Mouse (Mus musculus): ENCODE data around the gene Magi3.

- no peak for TF ChIP-seq CTCF (IDR thresholded peaks at IDR 0.05; ENCODE audit: low read depth, low read length)
- no peak for TF ChIP-seq POLR2A (IDR thresholded peaks at IDR 0.05; ENCODE audit: borderline replicate concordance, low read depth, low read length)
Measured at GRCm38 (mm10) chr3:104182711-104183110, 37.5 kb downstream of the Magi3 start.

All from bone marrow macrophage, adult 2 months (primary cell).